Mouse (Mus musculus) C2C12 (cell line): Measurements from ENCODE around the gene Tmbim1. TPM values are rescaled to one million over a fixed set of nuclear protein-coding genes. Genes with fewer than 3 reads are reported as not detected.
A peak's percentile ranks its signal among the peaks of the same experiment; 100 is the strongest.

ENCODE experiments used
- H3K27me3 ChIP-seq: one replicate; pipeline ENCODE4 v1.6.1; 2011; ENCODE audit not compliant: control insufficient read depth, insufficient read depth, insufficient read length
- H3K36me3 ChIP-seq: one replicate; pipeline ENCODE4 v1.6.1; 2011; ENCODE audit not compliant: control insufficient read depth, insufficient read depth
- H3K4me3 ChIP-seq: one replicate; pipeline ENCODE4 v1.5.1; 2011; ENCODE audit warnings: mild to moderate bottlenecking, control low read depth; ENCODE audit not compliant: poor library complexity, insufficient read depth, severe bottlenecking
- H3K79me2 ChIP-seq: one replicate; pipeline ENCODE4 v1.6.1; 2011; ENCODE audit not compliant: control insufficient read depth, insufficient read depth
- H3K79me3 ChIP-seq: one replicate; pipeline ENCODE4 v1.6.1; 2011; ENCODE audit warnings: low read depth, control low read depth
- H3ac ChIP-seq: one replicate; pipeline ENCODE3; 2011; ENCODE audit warnings: low read depth; ENCODE audit not compliant: control insufficient read depth, insufficient read length
- CEBPB ChIP-seq: IDR thresholded peaks from one replicate; pipeline ENCODE4 v1.6.1; 2011; ENCODE audit warnings: low read depth, mild to moderate bottlenecking, control low read depth, moderate library complexity
- CTCF ChIP-seq: IDR thresholded peaks from one replicate; pipeline ENCODE4 v1.5.1; 2011; ENCODE audit not compliant: control insufficient read depth, insufficient read depth, insufficient read length
- FOSL1 ChIP-seq: IDR thresholded peaks from one replicate; pipeline ENCODE4 v1.8.0; 2011; ENCODE audit warnings: mild to moderate bottlenecking, low read length; ENCODE audit not compliant: poor library complexity, insufficient read depth, severe bottlenecking
- MAX ChIP-seq: IDR thresholded peaks from one replicate; pipeline ENCODE4 v1.6.1; 2011; ENCODE audit warnings: mild to moderate bottlenecking, control low read depth
- MYOD1 ChIP-seq: IDR thresholded peaks from one replicate; pipeline ENCODE4 v1.6.1; 2011; ENCODE audit warnings: low read depth; ENCODE audit not compliant: control insufficient read depth, insufficient read length
- MYOG ChIP-seq: IDR thresholded peaks from one replicate; pipeline ENCODE4 v1.6.1; 2011; ENCODE audit not compliant: control insufficient read depth, insufficient read length; ENCODE audit errors: extremely low read depth
- USF1 ChIP-seq: IDR thresholded peaks from one replicate; pipeline ENCODE4 v1.6.1; 2011; ENCODE audit warnings: low read depth, mild to moderate bottlenecking, control low read depth, moderate library complexity
- polyA plus RNA-seq: library from polyadenylated mRNA; unstranded; fragments of >200 nt; fragmentation: generic; extraction: Trizol; gene quantifications from one replicate; pipeline ENCODE4 v1.2.1, GENCODE M21; 2012; ENCODE audit warnings: missing spikeins

Tmbim1 gene
- polyA plus RNA-seq, 1 experiment = 38.1 TPM

GRCm38 (mm10) chr1:74316114-74316827, 10.8 kb upstream of the Tmbim1 start:
- Histone ChIP-seq H3K4me3 (no peak overlapping the region), H3K27me3 (no peaks in the 10 kb centered on the region), H3K79me2 (no peaks in the 10 kb centered on the region), H3K79me3 (no peaks in the 10 kb centered on the region), H3ac (no peak overlapping the region), H3K36me3 (no peaks in the 10 kb centered on the region)
- TF ChIP-seq USF1 (no peak), CTCF (no peak), MAX (no peak), MYOG (no peak), FOSL1 (no peak), CEBPB (no peak), MYOD1 (no peak)

GRCm38 (mm10) chr1:74314796-74315195, 9.4 kb upstream of the Tmbim1 start:
- Histone ChIP-seq H3K79me2 (no peaks in the 10 kb centered on the region), H3ac (no peak overlapping the region), H3K4me3 (no peak overlapping the region), H3K79me3 (no peaks in the 10 kb centered on the region), H3K36me3 (no peaks in the 10 kb centered on the region), H3K27me3 (no peaks in the 10 kb centered on the region)
- TF ChIP-seq FOSL1 (no peak), MYOG (no peak), MYOD1 (no peak), CTCF (no peak), USF1 (no peak), CEBPB (no peak), MAX (no peak)

GRCm38 (mm10) chr1:74313049-74313692, 7.7 kb upstream of the Tmbim1 start:
- no peak overlapping the region for H3K4me3 ChIP-seq
- no peaks in the 10 kb centered on the region for H3K27me3 ChIP-seq
- no peaks in the 10 kb centered on the region for H3K79me3 ChIP-seq
- H3K36me3 ChIP-seq = no peaks in the 10 kb centered on the region
- no peaks in the 10 kb centered on the region for H3K79me2 ChIP-seq
- peak; percentile 37 for TF ChIP-seq CTCF
- TF ChIP-seq MYOD1 = no peak
- TF ChIP-seq FOSL1 = no peak
- TF ChIP-seq MAX = no peak
- no peak for TF ChIP-seq USF1
- TF ChIP-seq CEBPB = no peak
- TF ChIP-seq MYOG = no peak
- no peak overlapping the region for H3ac ChIP-seq

- no peaks in the 10 kb centered on the region for H3K79me3 ChIP-seq
- H3K79me2 ChIP-seq = no peaks in the 10 kb centered on the region
- H3ac ChIP-seq = no peak overlapping the region
- H3K4me3 ChIP-seq = no peak overlapping the region
- no peaks in the 10 kb centered on the region for H3K27me3 ChIP-seq
- no peaks in the 10 kb centered on the region for H3K36me3 ChIP-seq
- TF ChIP-seq MYOD1 (no peak), MAX (no peak), USF1 (no peak), MYOG (no peak), CTCF (no peak), FOSL1 (no peak), CEBPB (no peak)
Observed at GRCm38 (mm10) chr1:74309767-74310166, 4.3 kb upstream of the Tmbim1 start.

- Histone ChIP-seq H3K79me2 (peaks cover 7% of the 10 kb centered on the region), H3K4me3 (no peak overlapping the region), H3K36me3 (no peaks in the 10 kb centered on the region), H3K79me3 (no peaks in the 10 kb centered on the region), H3ac (no peak overlapping the region), H3K27me3 (no peaks in the 10 kb centered on the region)
- TF ChIP-seq CTCF (no peak), MYOD1 (no peak)
Observed at GRCm38 (mm10) chr1:74308001-74308964, 2.9 kb upstream of the Tmbim1 start.
